Mouse (Mus musculus) C2C12 (cell line): ENCODE data around the gene Pex14.

Source experiments
- CEBPB ChIP-seq: IDR thresholded peaks from one replicate; pipeline ENCODE4 v1.6.1; 2011; ENCODE audit warnings: low read depth, mild to moderate bottlenecking, control low read depth, moderate library complexity
- CTCF ChIP-seq: IDR thresholded peaks from one replicate; pipeline ENCODE4 v1.5.1; 2011; ENCODE audit not compliant: control insufficient read depth, insufficient read depth, insufficient read length

DNA sequence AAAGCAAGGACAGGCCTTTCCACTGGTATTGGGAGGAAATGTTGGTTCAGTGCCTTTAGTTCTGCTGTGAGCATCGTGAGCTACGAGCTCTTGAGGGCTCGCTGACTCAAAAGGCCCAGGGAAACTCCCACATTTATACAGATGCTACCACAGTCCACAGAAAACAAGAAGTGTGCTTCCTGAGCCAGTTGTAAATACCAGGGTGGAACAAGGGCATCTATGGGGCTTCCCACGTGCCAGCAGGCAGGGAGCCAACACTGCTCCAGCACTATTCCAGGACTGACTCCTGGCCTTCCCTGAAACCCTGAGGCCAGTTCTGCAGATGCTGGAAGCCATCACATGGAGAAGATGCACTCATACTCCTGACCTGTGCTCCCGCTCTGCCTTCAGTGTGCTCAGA, 130.1 kb downstream of the Pex14 start:
- TF ChIP-seq CEBPB (no peak), CTCF (no peak)
